Mouse (Mus musculus): ENCODE measurements around the gene Smurf1. TPM values are rescaled to one million over a fixed set of nuclear protein-coding genes. Genes with fewer than 3 reads are reported as not detected.

The Smurf1 gene
- polyA plus RNA-seq, 1 experiment from 2014 or later = 2.0 TPM

DNA sequence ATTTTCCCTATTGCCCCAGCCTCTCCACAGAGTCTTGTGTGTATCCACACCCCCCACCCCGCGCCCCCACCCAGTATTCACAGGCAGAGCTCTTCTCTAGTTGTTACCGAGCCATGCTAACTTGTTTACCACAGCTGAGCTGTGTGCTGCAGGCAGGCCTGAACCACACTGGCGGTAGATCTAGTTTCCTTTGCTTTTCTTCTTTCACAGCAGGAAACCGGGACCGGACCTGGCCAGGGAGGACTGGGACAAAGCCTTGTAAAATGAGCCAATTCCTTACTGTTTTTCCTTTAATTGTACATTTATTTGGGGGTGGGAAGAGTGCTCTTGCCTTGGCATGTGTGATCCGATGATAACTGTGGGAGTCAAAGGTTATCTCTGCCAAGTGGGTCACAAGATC lies 96.2 kb downstream of the Smurf1 start:
- 69% methylated on average over 7 of the region's 7 CpGs for WGBS (ENCODE audit: insufficient replicate concordance)
- no peak for ATAC-seq (ENCODE audit: insufficient read depth)

DNA sequence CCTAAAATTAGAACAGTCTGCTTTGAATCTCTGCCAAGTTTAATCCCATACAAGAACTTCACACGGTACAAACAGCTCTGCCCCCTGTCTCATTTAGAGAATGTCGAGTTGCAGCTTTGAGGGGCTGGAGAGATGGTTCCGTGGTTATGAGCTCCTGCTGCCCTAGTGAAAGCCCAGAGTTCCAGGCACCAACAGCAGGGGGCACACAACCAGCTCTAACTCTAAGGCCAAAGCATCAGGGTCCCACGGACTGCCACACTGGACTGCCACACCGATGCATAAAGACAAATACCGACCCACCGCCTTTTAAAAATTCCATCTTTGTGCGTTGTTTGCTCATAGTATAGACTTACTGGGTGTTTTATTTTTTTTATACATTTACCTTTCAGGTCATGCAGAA lies 98.7 kb downstream of the Smurf1 start:
- Histone ChIP-seq H3K36me3 (replicated peaks) (no peaks in the 10 kb centered on the region), H3K9me3 (replicated peaks) (no peaks in the 10 kb centered on the region), H3K27ac (replicated peaks) (no peak overlapping the region), H3K27me3 (no peaks in the 10 kb centered on the region), H3K4me2 (no peak overlapping the region), H3K4me3 (replicated peaks) (no peak overlapping the region), H3K4me1 (replicated peaks) (no peaks in the 10 kb centered on the region; the same call in 1 of the 2 replicates), H3K9ac (no peak overlapping the region)
- no peak for ATAC-seq (ENCODE audit: insufficient read depth)
- 69% methylated on average over 8 of the region's 8 CpGs for WGBS (ENCODE audit: insufficient replicate concordance)

More for the DNA sequence above, 96.2 kb downstream of the Smurf1 start:
- Histone ChIP-seq H3K4me3 (replicated peaks) (no peak overlapping the region), H3K27me3 (no peaks in the 10 kb centered on the region), H3K4me2 (no peak overlapping the region), H3K27ac (replicated peaks) (no peak overlapping the region), H3K9ac (no peak overlapping the region), H3K9me3 (replicated peaks) (no peaks in the 10 kb centered on the region), H3K36me3 (replicated peaks) (no peaks in the 10 kb centered on the region), H3K4me1 (replicated peaks) (no peaks in the 10 kb centered on the region; the same call in 1 of the 2 replicates)

DNA sequence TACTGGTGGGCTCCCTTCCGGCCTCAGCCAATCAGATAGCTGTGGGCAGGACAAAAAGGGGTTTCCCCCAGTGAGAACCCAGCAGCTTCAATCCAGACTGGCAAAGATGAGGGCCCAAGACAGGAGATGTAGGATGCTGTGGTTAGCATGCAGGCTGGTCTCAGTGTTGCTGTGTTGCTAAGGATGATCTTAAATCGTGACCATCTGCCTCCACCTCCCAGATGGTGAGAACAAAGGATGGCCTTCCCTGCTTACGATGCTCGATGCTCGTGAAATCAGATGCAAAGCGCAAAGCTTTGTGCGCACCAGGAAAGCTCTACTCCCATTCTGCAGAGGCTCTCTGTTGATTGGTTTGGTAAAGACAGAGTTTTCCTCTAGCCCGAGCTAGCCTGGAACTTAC lies 104.7 kb downstream of the Smurf1 start:
- H3K4me1 ChIP-seq (replicated peaks) = no peaks in the 10 kb centered on the region
- peaks cover 49% of the 10 kb centered on the region for H3K36me3 ChIP-seq (replicated peaks)
- 0 out of 2 replicates have a peak, but pooled peaks cover 5% of the 10 kb centered on the region for H3K9me3 ChIP-seq (replicated peaks)
- H3K27ac ChIP-seq (replicated peaks) = no peak overlapping the region
- H3K27me3 ChIP-seq = no peaks in the 10 kb centered on the region
- no peak overlapping the region for H3K4me2 ChIP-seq
- WGBS (ENCODE audit: insufficient replicate concordance) = 89% methylated on average over 8 of the region's 8 CpGs
- no peak for ATAC-seq (ENCODE audit: insufficient read depth)
- H3K4me3 ChIP-seq (replicated peaks) = no peak overlapping the region
- H3K9ac ChIP-seq = no peak overlapping the region

GRCm38 (mm10) chr5:144859284-144859683 lies 106.4 kb downstream of the Smurf1 start:
- Histone ChIP-seq H3K4me1 (replicated peaks) (no peaks in the 10 kb centered on the region), H3K27ac (replicated peaks) (no peak overlapping the region), H3K4me3 (replicated peaks) (no peak overlapping the region), H3K27me3 (no peaks in the 10 kb centered on the region), H3K9ac (no peak overlapping the region), H3K4me2 (no peak overlapping the region), H3K36me3 (replicated peaks) (peaks cover 57% of the 10 kb centered on the region), H3K9me3 (replicated peaks) (0 out of 2 replicates have a peak, but pooled peaks cover 5% of the 10 kb centered on the region)
- ATAC-seq (ENCODE audit: insufficient read depth) = no peak
- 81% methylated on average over 9 of the region's 9 CpGs for WGBS (ENCODE audit: insufficient replicate concordance)

GRCm38 (mm10) chr5:144858527-144858926 lies 107.1 kb downstream of the Smurf1 start:
- Histone ChIP-seq H3K4me1 (replicated peaks) (no peaks in the 10 kb centered on the region), H3K9ac (no peak overlapping the region), H3K9me3 (replicated peaks) (0 out of 2 replicates have a peak, but pooled peaks cover 5% of the 10 kb centered on the region), H3K4me3 (replicated peaks) (no peak overlapping the region), H3K27ac (replicated peaks) (no peak overlapping the region), H3K27me3 (no peaks in the 10 kb centered on the region), H3K4me2 (no peak overlapping the region), H3K36me3 (replicated peaks) (peaks cover 64% of the 10 kb centered on the region)
- 82% methylated on average over 15 of the region's 15 CpGs for WGBS (ENCODE audit: insufficient replicate concordance)
- no peak for ATAC-seq (ENCODE audit: insufficient read depth)

GRCm38 (mm10) chr5:144855936-144856335 lies 109.7 kb downstream of the Smurf1 start:
- WGBS (ENCODE audit: insufficient replicate concordance) = 66% methylated on average over 6 of the region's 6 CpGs
- ATAC-seq (ENCODE audit: insufficient read depth) = no peak
- no peak overlapping the region for H3K27ac ChIP-seq (replicated peaks)
- H3K4me2 ChIP-seq = no peak overlapping the region
- H3K4me3 ChIP-seq (replicated peaks) = no peak overlapping the region
- no peaks in the 10 kb centered on the region for H3K27me3 ChIP-seq
- H3K9ac ChIP-seq = no peak overlapping the region
- no peaks in the 10 kb centered on the region for H3K4me1 ChIP-seq (replicated peaks)
- H3K9me3 ChIP-seq (replicated peaks) = 0 out of 2 replicates have a peak, but pooled peaks cover 1% of the 10 kb centered on the region
- peaks cover 85% of the 10 kb centered on the region for H3K36me3 ChIP-seq (replicated peaks)

DNA sequence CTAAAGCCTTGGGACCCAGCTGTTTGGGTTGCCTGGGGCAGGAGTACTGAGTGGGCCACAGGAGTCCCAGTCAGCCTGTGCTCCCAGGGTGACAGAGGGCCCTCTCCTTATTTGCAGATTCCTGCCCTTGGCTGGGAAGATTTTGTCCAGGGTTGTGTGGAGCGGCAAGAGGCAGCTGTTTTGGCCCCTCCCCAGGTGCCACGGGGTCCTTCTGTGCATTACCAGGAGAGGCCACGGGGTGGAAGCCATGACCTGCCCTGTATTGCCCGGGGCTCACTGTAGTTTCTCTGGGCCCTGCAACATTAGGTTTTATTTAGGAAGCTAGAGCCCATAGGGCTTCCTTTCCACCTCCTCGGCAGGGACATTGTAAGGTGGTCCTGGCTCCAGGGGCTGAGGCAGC lies 111.7 kb downstream of the Smurf1 start:
- no peak for ATAC-seq (ENCODE audit: insufficient read depth)
- Histone ChIP-seq H3K4me3 (replicated peaks) (no peak overlapping the region), H3K36me3 (replicated peaks) (peaks cover 87% of the 10 kb centered on the region), H3K27me3 (no peaks in the 10 kb centered on the region), H3K4me1 (replicated peaks) (no peaks in the 10 kb centered on the region), H3K4me2 (no peak overlapping the region), H3K27ac (replicated peaks) (no peak overlapping the region), H3K9me3 (replicated peaks) (no peaks in the 10 kb centered on the region), H3K9ac (no peak overlapping the region)
- whole genome bisulfite sequencing (ENCODE audit: insufficient replicate concordance) = 74% methylated on average over 5 of the region's 5 CpGs

GRCm38 (mm10) chr5:144851820-144852219 lies 113.8 kb downstream of the Smurf1 start:
- ATAC-seq (ENCODE audit: insufficient read depth) = no peak
- H3K9me3 ChIP-seq (replicated peaks) = no peaks in the 10 kb centered on the region
- peaks cover 90% of the 10 kb centered on the region for H3K36me3 ChIP-seq (replicated peaks)
- no peaks in the 10 kb centered on the region for H3K27me3 ChIP-seq
- H3K4me2 ChIP-seq = no peak overlapping the region
- H3K4me3 ChIP-seq (replicated peaks) = no peak overlapping the region
- 84% methylated on average over 3 of the region's 3 CpGs for WGBS (ENCODE audit: insufficient replicate concordance)
- no peaks in the 10 kb centered on the region for H3K4me1 ChIP-seq (replicated peaks)
- H3K9ac ChIP-seq = no peak overlapping the region
- H3K27ac ChIP-seq (replicated peaks) = no peak overlapping the region

DNA sequence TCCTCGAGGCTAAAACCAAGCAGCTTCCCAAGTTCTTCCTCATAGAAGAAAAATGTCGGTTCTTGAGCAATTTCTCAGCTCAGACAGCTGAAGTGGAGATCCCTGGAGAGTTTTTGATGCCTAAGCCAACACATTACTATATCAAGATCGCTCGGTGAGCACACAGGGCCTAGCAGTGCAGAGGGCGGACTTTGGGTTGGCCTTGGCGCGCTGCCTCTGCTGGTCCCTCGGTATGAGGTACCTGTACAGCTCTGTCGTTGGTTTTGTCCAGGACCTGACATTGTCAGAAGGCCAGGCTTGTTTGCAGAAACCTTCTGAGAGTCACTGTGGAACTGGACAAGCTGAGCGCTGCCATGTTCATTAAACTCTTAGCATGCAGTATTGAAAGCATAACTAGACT lies 115.7 kb downstream of the Smurf1 start:
- WGBS (ENCODE audit: insufficient replicate concordance) = 82% methylated on average over 10 of the region's 10 CpGs
- ATAC-seq (ENCODE audit: insufficient read depth) = no peak
- Histone ChIP-seq H3K36me3 (replicated peaks) (peaks cover 96% of the 10 kb centered on the region), H3K4me1 (replicated peaks) (no peaks in the 10 kb centered on the region), H3K9ac (no peak overlapping the region), H3K9me3 (replicated peaks) (no peaks in the 10 kb centered on the region), H3K4me2 (no peak overlapping the region), H3K4me3 (replicated peaks) (no peak overlapping the region), H3K27me3 (no peaks in the 10 kb centered on the region), H3K27ac (replicated peaks) (no peak overlapping the region)

GRCm38 (mm10) chr5:144848735-144849134 lies 116.9 kb downstream of the Smurf1 start:
- H3K9me3 ChIP-seq (replicated peaks) = no peaks in the 10 kb centered on the region
- no peak overlapping the region for H3K27ac ChIP-seq (replicated peaks)
- H3K36me3 ChIP-seq (replicated peaks) = peaks cover 98% of the 10 kb centered on the region
- ATAC-seq (ENCODE audit: insufficient read depth) = no peak
- no peak overlapping the region for H3K4me3 ChIP-seq (replicated peaks)
- no peaks in the 10 kb centered on the region for H3K4me1 ChIP-seq (replicated peaks)
- H3K27me3 ChIP-seq = no peaks in the 10 kb centered on the region
- no peak overlapping the region for H3K4me2 ChIP-seq
- H3K9ac ChIP-seq = no peak overlapping the region
- 82% methylated on average over 5 of the region's 5 CpGs for WGBS (ENCODE audit: insufficient replicate concordance)

- no peak overlapping the region for H3K4me2 ChIP-seq
- WGBS (ENCODE audit: insufficient replicate concordance) = 89% methylated on average over 20 of the region's 20 CpGs
- no peak overlapping the region for H3K9ac ChIP-seq
- H3K4me1 ChIP-seq (replicated peaks) = no peaks in the 10 kb centered on the region
- H3K9me3 ChIP-seq (replicated peaks) = no peaks in the 10 kb centered on the region
- no peak overlapping the region for H3K27ac ChIP-seq (replicated peaks)
- peaks cover 98% of the 10 kb centered on the region for H3K36me3 ChIP-seq (replicated peaks)
- no peak overlapping the region for H3K4me3 ChIP-seq (replicated peaks)
- H3K27me3 ChIP-seq = no peaks in the 10 kb centered on the region
- no peak for ATAC-seq (ENCODE audit: insufficient read depth)
Measured at GRCm38 (mm10) chr5:144845352-144845751, 120.3 kb downstream of the Smurf1 start.

DNA sequence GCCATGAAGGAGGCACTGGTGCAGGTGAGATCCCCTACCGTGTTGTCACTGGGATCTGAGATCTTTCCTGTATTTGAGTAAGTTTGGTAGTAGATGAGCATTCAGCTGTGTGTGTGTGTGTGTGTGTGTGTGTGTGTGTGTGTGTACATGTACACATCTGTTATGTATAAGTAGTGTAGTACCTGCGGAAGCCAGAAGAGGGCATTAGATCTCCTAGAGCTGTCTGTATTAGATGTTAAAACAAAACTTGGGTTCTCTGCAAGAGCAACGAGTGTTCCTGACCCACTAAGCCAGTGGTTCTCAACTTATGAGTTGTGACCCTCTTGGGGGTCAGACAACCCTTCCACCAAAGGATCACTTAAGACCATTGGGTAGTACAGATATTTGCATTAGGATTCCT lies 129.5 kb downstream of the Smurf1 start:
- H3K27me3 ChIP-seq = no peaks in the 10 kb centered on the region
- H3K9ac ChIP-seq = no peak overlapping the region
- H3K36me3 ChIP-seq (replicated peaks) = peaks cover 96% of the 10 kb centered on the region
- 71% methylated on average over 3 of the region's 3 CpGs for WGBS (ENCODE audit: insufficient replicate concordance)
- no peak for ATAC-seq (ENCODE audit: insufficient read depth)
- no peak overlapping the region for H3K4me3 ChIP-seq (replicated peaks)
- no peak overlapping the region for H3K4me2 ChIP-seq
- no peak overlapping the region for H3K27ac ChIP-seq (replicated peaks)
- H3K9me3 ChIP-seq (replicated peaks) = no peaks in the 10 kb centered on the region
- H3K4me1 ChIP-seq (replicated peaks) = no peaks in the 10 kb centered on the region
